Mouse (Mus musculus) kidney, postnatal 10 days (tissue): ENCODE data around the gene Tbc1d17.

ENCODE experiments used
- DNase-seq: peaks from one replicate; pipeline ENCODE4 v3.0.0; 2021; ENCODE audit warnings: mixed read lengths

Tbc1d17 gene

DNA sequence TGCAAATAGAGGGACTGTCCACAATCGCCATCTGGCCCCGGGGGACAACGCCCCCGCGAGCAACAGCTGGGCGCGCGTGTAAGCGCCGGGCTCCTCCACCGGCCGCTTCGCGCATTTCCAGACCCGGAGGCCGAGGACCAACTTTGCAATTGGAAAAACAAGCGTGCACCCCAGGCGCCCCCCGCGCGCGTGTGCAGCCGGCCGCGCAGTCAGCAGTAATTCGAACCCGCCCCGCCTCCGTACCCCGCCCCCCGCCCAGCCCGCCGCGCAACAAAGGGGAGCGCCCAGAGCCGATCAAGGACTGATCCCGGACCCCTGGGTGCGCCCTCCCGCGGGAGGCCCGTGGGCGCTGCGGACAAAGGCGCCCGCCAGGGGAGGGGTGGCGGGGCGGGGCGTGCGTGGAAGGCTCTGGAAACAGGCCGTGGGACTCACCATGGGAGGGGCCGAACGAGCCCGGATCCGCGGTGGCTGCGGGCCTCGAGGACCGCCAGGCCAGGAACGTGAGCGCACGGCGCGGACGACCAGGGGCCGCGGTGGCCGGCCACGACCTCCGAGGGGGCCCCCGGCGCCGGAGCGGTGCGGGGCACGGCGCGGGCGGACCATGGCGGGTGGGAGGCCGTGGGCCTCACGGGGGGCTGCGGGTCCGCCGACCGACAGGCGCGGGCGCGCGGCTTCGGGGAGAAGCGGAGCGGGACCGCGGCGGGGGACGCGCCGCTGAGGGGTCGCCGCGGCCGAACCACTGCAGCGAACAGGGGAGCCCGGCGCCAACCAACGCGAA lies 20.2 kb upstream of the Tbc1d17 start:
- DNase-seq = peak; percentile 88

DNA sequence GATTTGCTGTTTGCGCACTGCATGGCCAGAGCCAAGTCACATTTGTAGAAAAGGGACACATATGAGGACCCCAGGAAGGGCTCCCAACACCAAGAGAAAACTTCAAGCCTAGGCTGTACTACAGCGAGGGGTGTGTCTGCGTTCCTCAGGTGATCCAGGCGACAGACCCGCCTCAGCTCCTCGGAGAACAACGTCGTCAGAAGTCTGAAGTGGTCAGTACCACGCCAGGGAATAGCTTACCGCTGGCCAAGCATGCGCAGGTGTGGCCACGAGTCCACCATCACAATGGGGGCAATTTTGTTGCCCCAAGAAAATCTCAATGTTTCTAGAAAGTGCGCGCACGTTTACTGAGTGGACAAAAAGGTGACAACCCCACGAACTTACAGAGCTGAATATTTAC lies 19.6 kb upstream of the Tbc1d17 start:
- peak; percentile 55 for DNase-seq

DNA sequence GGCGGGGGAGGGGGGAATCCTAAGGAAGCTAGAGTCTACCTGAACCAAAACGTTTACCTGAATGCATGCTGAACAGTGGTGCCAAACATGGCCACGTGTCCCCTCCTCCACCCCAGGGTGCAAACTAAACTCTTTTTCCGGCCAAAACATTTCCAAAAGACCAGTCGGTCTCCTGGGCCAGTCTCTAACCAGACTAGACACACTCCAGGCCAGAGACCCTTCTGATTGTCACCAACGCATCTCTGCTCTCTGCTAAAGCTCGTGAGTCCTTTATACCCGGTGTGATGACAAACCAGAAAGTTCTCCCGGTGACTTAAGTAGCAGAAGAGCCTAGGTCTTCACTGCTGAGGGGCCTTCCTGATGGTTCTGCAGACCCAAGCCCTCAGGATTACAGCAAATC lies 18.9 kb upstream of the Tbc1d17 start:
- no peak for DNase-seq

DNA sequence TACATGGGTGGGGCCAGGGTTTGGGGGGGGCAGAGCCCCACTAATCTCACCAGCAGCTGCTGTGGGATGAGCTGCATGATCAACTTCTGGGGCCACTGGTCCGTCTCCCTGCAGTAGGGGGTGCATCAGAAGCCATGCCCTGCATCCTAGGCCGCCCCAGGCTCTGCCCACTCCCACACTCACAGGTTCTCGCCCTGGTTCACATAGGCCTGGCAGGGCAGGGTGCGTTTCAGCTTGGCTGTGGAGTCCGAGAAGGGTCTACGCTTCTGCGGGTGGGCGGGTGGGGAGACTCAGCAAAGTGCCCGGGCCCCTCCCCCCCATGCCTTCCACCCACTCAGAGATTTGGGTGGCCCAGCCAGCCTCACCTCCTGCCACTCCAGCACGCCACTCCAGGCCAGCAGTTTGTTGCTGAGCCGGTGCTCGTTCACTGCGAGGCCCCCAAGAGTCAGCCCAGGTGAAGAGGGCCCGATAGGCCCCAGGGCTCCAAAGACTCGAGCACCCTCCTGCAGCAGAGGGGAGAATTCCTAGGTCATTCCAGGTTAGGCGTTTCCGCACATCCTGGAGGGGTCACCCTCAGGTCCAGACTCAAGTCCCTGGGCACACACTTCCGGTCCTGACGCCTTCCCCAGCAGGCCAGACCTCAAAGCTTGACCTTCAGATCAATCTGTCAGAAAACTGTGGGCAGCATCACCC lies 18.3 kb upstream of the Tbc1d17 start:
- DNase-seq = no peak

DNA sequence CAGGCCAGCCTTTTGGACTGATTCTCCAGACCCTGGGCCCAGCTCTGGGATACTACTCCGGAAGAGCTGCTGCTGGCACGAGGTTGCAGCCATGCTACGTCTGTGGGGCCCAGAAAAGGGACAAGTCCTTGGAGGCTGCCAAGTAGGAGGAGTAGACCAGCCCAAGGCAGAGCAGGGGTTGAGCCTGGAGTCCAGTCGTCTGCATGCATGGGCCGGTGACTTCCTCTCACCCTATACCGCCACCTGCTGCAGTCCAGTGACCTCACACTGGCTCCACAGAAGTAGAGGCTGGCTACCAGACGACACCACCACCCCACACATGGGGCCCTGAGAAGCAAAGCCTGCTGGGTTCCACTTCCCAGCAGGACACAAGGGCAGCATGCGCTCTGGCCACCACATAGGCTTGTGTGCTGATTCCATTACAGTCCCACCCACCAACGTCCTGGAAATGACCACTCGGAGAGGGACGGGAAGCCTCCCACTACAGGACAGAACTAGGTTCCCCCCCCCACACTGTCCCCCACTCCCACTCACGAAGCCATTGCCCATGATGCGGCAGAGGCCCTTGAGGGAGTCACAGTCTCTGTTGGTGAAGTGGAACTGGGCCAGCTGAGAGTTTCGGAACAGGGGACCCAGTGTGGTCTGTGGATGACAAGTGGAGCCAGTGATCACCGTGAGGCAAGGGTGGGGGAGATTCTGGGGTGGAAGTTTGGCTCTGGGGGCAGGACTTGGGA lies 17.6 kb upstream of the Tbc1d17 start:
- DNase-seq = peak; percentile 81

DNA sequence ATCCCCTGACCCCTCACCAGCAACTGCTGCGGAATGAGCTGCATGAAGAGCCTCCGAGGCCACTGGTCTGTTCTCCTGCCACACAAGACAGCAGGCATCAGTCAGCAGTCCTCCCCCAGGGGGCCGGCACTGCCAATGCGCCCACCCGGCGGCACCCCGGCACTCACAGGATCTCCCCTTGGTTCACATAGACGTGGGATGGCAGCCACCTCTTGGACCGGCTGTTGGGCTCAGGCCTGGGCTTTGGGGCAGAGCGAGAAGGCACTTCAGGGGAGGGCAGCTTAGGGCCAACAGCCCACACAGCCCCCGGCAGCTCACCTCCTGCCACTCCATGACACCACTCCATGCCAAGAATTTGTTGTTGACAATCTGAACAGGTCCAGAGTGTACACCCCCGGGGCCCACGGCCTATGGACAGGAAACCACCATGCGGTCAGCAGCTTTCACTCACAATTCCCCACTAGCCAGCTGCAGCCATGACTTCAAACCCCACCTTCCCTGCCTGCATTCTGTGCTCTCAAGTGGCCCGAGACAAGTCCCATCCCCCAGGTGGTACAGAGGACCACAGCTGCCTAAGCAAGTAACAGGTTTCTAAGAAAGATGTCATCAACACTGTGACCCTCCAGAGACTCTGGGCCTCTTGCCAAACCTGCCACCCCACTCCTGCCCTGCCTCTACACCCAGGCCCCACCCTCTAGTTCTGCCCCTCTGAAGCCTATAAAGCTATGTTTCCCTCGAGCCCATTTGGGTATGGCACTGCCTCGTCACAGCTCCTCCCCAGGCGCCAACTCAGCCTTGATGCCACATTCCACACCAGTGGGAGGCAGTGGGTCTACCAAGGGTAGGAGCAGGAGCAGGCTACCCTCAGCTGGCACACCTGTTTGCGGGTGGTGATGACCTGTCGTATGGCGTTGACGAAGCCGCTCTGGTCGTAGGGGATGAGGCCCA lies 16.0 kb upstream of the Tbc1d17 start:
- DNase-seq = peak; percentile 52

DNA sequence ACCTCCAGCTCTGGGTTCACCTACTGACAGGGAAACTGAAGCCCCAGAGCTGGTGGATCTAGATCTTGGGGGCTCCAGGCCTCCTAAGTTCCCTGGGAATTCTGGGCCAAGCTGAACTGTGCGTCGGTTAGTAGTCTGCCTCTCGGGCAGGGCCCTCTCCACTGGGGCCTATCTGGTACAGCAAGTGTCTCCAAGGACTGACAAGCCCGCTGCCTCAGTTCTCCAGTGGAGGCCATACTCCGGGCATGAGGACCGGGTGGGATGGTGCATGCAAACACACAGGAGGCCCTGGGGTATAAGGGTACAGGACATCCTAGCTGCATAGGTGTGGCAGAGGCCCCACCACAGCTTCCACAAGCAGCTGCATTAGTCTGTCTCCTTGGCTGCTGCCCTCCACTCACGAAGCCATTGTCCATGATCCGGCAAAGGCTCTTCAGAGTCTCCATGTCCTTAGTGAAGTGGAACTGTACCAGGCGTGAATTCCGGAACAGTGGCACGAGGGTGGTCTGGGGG lies 15.2 kb upstream of the Tbc1d17 start:
- DNase-seq = no peak

DNA sequence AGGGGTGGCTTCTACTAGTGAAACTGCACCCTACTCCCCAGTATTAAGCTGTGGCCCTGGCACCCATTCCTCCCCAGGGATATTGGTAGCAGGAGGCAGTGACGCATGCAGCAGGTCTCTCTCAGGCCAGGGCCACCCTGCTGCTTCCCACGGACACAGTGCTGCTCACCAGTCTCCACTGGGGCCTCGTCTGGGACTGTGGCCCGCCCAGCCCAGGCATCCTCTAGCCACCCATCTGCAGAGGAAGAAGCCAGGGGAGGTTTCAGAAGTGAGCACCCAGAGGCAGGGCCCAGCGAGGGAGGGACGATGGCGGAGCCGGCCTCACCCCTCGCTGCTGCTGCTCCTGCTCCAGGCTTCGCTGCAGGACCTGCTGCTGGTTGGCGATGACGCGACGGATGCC lies 14.3 kb upstream of the Tbc1d17 start:
- DNase-seq = no peak

DNA sequence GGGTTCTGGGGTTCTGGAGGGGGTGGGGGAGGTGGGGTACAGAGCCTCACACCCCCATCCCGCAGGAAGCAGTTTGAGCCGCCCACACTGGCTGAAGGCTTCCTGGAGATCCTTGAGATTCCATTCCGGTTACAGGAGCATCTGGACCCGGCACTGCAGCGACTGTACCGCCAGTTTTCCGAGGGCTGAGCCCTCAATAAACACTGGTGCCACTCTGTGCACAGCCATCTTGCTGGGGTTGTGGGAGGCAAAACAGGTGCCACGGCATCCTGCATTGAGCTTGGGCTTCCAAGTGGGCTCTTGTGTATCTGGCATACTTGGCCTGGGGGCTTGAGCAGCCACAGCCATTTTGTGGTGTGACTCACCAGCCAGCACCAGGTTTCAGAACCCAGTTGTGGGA lies 13.6 kb upstream of the Tbc1d17 start:
- DNase-seq = no peak

DNA sequence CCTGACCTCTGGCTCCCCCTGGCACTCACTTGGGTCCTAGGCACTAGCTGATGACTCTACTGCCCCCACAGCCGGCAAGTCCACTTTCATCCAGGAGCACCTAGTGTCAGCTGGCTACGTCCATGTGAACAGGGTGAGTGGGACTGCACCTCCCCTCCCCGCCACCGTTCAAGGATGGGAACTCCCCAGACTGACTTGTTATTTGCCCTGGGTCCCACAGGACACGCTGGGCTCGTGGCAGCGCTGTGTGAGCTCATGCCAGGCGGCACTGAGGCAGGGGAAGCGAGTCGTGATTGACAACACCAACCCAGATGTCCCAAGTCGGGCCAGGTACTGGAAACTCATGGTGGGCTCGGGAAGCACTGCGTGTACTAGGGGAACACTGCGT lies 12.5 kb upstream of the Tbc1d17 start:
- no peak for DNase-seq

DNA sequence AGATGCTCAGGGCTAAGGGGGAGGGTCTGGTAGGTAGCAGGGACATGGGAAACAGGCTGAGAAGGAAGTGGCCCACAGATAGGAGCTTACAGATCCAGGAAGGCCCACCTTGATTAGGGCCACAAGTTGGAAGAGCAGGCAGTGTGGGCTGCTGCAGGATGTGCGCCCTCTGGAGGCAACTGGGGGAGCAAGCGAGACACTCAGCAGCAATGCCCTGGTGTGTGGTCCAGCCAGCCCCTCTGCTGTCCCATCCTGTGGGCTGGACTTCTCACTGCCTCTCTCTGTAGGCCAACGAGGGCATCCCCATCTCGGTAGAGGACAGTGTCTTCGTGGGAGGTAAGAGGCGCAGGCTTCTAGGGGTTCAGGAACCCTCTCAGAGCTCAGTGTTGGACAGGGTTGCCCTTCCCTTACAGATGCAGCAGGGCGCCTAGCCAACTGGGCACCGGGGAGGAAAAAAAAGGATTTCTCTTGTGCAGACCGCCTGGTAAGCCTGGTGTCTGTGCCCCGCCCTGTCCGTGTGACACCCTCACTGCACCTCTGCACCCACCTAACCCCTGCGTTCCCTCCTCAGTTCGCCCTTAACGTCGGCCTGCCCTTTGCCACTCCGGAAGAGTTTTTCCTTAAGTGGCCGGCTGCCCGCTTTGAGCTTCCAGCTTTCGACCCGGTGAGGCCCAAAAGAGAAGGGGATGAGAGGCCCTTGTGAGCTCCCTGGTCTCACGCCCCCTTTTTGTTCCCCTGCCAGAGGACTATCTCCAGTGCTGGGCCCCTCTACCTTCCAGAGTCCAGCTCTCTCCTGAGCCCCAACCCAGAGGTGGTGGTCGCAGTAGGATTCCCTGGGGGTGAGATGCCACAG lies 11.9 kb upstream of the Tbc1d17 start:
- peak; percentile 88 for DNase-seq

DNA sequence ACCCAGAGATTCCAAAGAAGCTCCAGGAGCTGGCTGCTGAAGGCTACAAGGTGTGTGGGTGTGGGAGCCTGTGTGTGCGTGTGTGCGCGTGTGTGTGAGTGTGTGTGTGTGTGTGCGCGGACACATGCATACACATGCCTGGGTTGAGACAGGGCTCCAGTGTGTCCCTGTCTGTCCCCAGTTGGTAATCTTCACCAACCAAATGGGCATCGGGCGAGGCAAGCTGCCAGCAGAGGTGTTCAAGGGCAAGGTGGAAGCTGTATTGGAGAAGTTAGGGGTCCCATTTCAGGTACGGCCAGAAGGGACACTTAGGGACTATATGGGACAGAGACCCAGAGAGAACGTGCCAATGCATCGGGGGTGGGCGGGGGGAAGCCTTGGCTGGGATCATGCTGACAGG lies 11.0 kb upstream of the Tbc1d17 start:
- no peak for DNase-seq

DNA sequence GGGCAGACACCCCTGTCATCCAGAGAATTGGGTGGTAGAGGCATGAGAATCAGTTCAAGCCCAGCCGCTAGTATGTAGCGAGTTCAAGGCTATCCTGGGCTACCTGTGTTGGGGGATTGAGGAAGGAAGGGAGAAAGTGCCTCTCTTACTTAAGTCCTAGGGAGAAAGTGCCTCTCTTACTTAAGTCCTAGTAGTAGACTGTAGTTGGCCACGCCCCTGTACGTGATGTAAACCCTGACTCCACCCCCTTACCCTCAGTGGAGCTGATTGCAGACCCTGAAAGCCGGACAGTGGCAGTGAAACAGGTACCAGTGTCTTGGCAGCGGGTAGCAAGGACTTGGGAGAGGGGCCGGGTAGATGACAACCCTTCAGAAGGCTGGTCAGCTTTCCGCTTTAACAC lies 9.0 kb upstream of the Tbc1d17 start:
- DNase-seq = peak; percentile 60

DNA sequence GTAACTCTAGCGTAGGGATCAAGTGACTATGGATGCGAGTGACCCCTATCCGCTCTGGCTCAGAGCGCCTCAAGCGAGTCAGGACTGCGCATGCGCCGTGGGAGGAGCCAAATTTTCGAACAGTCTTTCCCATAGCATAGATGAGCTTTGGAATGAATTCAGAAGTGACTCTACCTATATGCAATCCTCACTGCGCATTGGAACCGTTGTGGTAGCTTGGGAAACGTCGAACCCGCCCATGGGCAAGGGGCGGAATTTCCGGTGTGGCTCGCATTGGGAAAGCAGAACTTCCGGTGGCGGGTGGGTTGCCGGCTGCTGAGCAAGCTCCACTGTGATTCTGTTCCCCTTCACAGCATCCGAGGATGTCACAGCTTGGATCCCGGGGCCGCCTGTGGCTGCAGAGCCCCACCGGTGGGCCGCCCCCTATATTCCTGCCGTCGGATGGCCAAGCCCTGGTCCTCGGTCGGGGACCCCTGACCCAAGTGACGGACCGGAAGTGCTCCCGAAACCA lies 8.2 kb upstream of the Tbc1d17 start, which contains the start of gene Pnkp:
Gene Pnkp (plus strand): TSS at position 98 of the 511 bp plus-strand sequence.
- peak; percentile 89 for DNase-seq

DNA sequence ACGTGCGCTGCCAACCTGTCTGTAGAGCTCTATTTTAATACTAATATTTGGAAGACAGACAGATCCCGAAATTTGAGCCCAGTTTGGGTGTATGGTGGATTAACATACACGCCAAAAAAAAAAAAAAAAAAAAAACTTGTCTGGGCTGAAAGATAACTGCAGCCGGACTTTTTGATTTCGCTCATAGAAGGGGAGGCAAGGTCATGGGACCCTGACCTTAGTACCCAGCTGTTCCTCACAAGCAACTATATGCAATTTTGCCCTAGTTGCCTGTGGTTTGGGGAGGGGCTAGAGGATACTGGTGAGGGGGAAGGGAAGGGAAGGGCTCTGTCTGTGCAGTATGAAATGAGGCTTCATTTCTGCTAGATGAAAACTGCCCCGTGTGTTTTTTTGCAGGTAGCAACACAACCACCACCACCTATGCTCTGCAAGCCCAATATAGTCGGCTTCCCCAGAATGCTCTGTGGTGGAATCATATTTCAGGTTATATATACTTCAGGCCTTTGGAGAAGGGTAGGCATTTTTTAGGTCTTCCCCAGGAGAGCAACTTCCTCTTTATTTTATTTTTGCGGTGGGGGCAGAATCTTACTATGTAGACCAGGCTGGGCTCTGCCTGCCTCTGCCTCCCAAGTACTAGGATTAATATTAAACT lies 7.5 kb upstream of the Tbc1d17 start:
- DNase-seq = no peak

DNA sequence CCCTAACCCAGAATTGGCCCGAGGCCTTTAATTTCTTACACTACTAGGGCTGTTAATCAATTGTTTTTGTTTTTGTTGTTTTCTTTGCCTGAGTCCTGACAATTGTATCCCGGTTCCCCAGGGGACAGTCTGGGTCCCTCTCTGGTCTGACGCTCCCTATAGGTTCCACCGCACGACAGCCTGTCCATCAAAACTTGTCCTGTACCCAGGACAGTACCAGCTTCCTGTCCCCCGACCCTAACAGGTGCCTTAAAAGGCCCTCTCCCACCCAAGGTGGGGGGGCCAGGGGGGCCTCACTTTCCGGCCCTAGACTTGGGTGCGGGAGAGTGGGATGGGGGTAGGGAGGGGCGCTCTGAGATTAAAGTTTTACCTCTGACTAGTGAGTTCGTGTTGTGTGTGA lies 6.2 kb upstream of the Tbc1d17 start:
- peak; percentile 46 for DNase-seq

DNA sequence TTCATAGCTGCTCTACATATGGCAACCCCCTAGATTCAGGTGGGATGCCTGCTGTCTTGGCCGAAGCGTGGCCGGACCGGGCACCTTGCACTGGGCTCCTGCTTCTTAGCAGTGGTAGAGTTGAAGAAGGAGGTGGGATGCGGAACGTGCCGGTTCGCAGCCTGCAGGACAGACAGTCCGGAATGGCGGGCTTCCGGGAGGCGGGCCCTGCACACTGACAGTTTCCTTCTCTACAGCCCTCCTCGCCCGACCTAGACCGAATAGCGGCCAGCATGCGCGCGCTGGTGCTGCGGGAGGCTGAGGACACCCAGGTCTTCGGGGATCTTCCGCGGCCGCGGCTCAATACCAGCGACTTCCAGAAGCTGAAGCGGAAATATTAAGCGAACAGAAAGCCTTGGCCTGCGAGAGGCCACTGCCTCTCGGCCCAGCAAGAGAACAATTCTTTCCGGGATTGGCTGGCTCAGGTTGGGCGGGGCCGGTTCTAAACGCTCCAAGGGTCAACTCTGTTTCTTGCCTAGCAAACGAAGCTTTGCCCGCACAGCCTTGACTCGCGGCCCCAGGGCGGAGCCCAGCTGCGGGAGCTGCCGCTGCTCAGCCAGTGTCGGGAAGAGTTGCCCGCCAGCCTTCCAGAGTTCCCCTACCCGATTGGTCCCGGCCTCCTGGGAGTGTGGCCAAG lies 5.6 kb upstream of the Tbc1d17 start:
- DNase-seq = peak; percentile 93

DNA sequence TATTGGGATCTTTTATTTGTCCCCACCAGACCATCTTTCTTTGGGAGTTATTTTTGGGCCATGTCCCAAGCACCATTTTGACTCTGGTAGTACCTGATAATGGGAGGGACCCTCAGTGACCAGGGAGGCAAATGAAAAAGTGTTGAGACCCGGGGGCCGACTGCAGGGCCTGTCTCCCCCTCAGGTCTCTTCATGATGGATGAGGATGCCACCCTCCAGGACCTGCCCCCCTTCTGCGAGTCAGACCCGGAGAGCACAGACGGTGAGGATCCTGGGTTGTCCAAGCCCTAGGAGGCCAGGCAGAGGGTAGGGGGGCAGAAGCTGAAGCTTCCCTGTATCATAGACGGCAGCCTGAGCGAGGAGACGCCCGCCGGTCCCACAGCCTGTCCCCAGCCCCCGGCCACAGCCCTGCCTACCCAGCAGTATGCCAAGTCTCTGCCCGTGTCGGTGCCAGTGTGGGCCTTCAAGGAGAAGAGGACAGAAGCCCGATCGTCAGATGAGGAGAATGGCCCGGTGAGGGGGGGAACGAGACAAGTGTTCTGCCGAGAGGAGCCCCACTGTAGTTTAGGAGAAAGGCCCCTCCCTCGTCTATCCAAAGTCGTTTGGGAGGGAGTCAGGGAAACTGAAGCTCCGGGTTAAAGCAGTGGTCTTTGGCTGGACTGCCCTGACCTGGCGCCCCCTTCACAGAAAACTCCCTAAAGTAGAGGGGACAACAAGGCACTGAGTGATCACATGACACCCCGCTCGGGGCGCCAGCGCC lies 4.9 kb upstream of the Tbc1d17 start:
- peak; percentile 54 for DNase-seq

DNA sequence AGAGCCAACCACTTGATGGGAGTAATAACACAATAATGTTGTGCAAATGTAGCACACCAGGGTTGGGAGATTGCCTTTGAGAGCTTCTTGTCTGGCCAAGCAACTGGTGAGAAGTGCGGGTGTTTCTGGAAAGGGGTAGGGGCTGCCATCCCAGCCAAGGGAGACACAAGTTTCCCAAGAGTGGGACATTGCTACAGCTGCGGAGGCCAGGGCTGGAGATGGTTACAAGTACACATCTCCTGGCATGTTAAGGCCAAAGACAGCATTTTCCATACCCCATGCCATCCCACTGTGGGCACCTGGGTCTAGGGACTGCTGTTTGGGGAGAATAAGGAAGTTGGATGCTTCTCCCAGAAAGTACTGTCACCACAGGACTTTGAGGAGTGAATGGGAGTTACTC lies 4.2 kb upstream of the Tbc1d17 start:
- DNase-seq = no peak
